Mouse (Mus musculus) megakaryocyte, adult 5-6 weeks (primary cell): ENCODE measurements at regions not wholly inside any gene's neighbourhood (a gene's known extent, or its start where the extent isn't known, plus 50 kb on each side); places are given as distances from the start of the nearest gene placed in this dataset.
A peak's percentile ranks its signal among the peaks of the same experiment; 100 is the strongest.

Experiments
- ATAC-seq: 2 replicates; pipeline ENCODE4 v1.8.0; 2016; ENCODE audit warnings: mild to moderate bottlenecking, inconsistent platforms; ENCODE audit not compliant: poor library complexity, severe bottlenecking

DNA sequence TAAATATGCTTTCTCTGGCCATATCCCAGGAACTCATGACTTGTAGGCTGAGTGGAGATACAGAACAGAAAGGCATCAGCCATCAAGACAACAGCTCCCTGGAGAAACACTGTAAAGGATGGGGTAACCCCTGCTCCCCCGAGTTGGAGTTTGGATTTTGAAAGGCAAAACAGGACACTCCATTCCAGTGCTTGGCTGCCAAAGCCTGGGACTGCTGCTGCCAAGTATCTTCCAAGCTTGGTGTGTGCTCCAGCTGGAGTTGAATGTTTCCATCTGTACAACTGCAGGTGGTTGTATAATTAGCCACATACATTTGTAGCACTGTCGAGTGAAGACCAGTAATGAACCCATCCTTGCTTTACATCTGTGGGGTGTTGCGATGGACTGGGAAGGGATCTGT, 62.1 kb downstream of the 4933412E24Rik start:
- no peak for ATAC-seq

DNA sequence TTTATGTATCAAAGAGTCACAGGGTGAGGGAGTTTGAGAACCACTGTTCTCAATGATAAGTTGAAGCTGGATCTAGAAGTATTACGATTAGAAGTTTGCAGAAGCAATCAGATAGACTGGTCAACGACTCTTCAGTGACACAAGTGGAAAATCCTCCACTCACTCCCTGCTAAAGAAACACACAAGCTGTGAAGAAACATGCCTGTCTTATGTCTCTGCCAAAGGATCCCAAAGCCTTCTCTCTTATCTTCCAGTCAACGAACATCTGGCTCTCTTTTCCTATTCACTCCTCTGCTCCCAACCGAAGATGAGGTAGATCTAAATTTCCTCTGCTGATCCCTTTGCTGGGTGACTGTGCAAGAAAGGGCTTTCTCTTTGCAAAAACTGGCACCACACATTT, 62.6 kb downstream of the 4933412E24Rik start:
- ATAC-seq, result no peak

- ATAC-seq, result peak; percentile 83
Measured at GRCm38 (mm10) chr15:59950617-59951216, 65.7 kb downstream of the 4933412E24Rik start.

GRCm38 (mm10) chr15:59945208-59945607, 71.2 kb downstream of the 4933412E24Rik start:
- no peak for ATAC-seq

DNA sequence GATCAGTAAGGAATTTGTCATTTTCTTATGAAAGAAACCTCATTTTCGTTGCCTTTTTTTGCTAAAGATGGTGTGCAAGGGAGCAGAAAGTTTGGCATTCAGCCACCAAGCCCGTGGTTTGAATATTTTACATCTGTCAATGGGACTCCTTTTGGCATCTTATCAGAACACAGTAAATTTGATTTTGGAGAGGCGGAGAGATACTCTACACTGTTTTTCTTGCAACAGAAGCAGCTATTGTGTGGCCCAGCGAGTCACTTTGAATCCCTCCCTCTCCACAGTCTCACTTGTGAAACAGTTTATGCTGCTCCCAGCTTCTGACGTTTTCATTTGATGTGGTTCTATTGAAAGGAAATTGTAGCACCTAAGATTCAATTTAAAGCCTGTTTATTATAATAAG, 79.9 kb downstream of the 4933412E24Rik start:
- ATAC-seq, result no peak

DNA sequence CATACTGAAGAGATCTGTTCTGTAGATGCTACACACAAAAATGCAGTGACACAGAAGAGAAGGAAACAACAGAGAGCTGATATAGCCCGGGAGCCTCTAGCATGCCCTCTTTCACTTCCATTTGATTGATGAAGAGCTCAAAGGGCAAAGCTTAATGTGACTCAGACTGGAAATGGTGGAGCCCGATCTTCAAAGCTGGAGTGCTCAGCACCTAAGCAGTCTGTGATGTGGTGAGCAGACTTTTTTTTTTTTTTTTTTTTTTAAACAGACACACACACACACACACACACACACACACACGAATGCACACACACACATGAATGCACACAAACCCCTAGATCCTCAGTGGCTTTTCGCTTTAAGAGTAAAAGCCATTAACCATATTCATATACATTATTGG, 102.6 kb downstream of the 4933412E24Rik start:
- ATAC-seq, result no peak

GRCm38 (mm10) chr15:59908300-59908699, 108.1 kb downstream of the 4933412E24Rik start:
- no peak for ATAC-seq

GRCm38 (mm10) chr15:59905832-59906797, 110.3 kb downstream of the 4933412E24Rik start:
- ATAC-seq, result peak; percentile 72

DNA sequence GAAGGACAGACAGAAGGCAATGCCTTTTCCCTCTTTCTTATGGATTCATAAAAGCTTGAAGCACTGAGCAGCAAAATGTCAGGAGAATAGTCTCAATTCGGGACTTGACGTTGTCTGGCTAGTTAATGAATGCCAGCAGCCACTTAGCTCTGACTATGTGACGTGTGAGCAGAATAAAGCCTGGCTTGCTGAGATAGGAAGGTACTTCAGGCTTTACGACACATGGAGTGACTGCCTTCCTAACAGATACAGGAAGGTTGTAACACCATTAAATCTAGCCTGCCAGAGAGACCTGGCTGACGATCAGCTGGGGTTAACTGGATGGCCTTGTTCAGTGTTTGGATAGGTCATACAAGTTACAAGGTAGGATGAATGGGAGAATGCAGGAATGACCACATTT, 111.7 kb downstream of the 4933412E24Rik start:
- no peak for ATAC-seq

DNA sequence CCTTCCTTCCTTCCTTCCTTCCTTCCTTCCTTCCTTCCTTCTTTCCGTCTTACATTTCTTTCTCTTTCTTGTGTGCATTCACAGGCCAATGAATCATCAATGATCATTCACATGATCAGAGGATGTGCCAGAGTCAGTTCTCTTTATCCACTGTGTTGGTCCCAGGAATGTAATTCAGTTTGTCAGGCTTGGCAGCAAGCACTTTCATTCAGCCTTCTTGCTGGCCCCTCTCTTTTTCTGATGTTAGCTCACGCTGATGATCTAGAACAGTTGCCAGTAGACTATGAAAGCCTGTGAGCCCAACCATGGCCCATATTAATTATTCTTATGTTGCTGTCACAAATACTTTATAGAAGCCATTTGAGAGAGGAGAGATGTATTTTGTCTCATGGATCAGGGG, 127.4 kb downstream of the 4933412E24Rik start:
- ATAC-seq, result no peak

DNA sequence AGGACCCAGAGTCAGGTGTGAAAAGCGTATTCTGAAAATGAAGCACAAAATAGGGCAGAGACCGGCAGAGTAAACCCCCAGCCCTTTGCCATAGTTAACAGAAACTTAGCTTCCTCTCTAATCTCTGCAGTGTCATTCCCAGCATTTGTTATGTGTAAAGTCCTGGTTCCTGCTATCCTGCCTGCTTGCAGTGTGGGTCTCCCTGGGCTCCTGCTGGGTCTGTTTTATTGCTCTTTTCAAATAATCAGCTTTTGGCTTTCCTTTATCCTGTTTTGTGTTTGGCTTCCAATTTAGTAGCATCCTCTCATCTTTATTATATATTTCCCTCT, 128.3 kb downstream of the 4933412E24Rik start:
- ATAC-seq, result peak; percentile 61

- peak; percentile 97 for ATAC-seq
Measured at GRCm38 (mm10) chr15:59887381-59888130, 128.9 kb downstream of the 4933412E24Rik start.

GRCm38 (mm10) chr15:59886036-59886435, 130.4 kb downstream of the 4933412E24Rik start:
- peak; percentile 39 for ATAC-seq

DNA sequence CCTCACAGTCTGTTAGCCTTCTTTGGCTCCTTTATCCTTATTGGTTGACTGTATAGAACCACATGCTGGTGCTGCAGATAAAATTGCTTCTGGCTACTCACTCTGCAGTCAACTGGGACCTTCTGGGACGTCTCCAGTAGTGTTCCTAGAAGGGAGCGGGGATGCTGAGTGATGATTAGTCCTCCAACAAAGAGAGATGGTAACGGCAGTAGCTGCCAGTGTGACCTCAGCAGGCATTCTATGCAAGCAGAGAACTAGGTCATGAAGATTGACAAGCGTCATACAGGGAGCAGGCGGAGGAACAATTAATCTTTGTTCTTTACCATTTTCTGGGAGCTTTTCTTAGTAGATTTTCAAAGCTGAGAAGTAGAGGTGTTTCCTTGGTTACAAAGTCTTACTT, 134.0 kb downstream of the 4933412E24Rik start:
- no peak for ATAC-seq

DNA sequence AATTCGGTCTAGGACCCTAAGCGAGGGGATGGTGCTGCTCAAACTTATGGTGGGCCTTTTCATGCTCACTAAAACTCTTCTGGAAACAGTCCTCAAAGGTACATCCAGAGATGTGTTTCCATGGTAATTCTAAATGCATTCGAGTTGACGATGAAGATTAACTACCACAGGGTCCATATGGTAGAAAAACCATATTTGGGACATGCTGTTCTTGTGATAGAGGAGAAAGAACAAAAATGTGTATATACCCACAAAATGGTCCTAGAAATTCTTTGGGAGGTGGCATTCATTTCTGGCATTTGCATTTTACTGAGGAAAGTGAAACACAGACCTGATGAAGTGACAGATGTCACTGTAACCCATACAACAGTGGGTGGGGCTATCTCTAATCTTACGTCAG, 136.0 kb downstream of the 4933412E24Rik start:
- ATAC-seq, result no peak

DNA sequence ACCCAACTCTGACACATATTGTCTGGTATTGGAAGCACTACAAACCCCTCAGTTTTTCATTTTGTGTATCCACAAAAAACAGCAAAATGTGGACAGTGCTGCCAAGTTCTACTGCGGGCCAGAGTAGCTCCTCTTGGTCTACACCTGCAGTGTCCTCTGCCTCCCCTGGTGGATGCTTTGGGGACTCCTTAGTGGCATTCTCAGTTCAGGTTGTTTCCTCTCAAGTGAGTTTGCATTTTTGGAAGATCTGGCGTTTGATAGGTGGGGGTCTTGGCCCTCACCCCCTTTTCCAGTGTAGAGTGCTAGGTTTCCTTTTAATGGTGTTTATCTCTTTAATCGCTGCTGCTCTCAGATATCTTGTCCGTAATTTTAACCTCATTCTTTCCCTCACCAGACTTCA, 137.1 kb downstream of the 4933412E24Rik start:
- ATAC-seq, result no peak

DNA sequence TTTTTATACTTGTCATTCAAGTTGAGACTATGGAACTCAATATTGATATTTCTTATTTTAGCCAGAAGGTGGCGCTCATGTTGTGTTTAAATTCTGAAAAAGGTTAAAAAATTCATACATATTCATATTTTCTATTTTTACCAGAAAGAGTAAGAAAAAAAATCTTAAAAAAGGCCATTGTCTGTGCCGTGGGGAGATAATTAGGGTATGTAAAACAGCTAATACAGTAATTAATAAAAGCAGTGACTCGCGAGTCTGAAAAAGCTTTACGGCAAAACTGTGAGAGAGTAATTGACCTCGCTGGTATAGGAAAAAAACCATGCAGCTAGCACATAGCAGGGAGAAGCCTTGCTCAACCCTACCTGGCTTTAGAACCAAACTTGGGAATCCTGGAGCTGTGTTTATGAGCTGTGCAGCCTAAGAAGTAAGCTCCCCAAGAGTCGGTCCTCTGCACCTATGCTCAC, 140.1 kb downstream of the 4933412E24Rik start:
- no peak for ATAC-seq

DNA sequence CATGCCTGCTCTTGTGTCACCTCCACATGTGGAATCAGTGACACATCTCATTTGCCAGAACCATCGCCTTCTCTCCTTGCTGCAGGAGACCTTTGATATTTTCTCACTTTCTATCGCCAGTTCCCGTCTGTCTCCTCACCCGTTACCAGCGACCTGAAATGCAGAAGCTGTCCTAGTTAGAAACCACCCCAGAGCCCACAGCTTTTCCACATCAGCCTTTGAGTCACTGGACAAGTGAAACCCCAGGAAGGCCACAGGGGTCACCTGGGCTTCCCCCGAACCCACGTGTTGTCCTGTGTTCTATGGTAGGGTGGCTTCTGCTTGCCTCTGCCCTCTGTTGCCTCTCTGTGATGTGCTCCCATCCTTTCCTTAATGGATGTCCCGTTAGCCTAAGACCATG, 149.7 kb downstream of the 4933412E24Rik start:
- peak; percentile 71 for ATAC-seq

DNA sequence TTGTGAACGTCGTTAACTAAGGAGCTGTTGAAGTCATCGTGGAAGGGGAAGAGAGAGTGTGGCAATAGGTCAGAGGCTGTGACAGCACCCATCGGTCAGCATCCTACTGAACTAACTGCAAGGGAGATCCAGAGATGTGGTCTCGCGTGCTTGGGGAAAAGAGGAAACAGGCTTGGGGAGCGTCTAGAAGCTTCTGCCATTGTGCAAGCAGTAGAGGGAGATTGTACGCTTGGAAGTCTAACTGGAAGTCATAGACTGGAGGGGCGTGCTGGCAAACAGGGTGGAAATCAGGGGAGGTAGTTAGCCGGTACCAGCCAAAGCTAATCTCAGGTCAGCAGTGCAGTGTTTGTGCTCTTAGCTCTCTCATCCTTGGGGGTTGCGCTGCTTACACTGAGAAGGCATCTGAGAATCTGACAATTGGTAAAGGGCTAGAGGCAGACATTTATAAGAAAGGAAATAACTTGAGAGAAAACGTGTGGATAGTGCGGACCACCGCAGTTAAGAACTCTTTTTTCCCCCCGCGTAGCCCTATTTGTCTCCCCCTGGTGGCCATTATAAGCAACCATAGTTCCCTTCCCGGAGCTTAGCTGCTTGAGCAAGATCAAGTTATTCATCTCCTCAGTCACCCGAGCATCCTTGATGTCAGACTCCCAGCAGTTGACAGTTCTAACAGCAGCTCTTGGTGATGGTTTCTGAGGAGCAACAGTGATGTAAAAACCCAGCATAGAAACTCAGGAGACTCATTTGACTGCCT, 151.5 kb downstream of the 4933412E24Rik start:
- peak; percentile 84 for ATAC-seq

DNA sequence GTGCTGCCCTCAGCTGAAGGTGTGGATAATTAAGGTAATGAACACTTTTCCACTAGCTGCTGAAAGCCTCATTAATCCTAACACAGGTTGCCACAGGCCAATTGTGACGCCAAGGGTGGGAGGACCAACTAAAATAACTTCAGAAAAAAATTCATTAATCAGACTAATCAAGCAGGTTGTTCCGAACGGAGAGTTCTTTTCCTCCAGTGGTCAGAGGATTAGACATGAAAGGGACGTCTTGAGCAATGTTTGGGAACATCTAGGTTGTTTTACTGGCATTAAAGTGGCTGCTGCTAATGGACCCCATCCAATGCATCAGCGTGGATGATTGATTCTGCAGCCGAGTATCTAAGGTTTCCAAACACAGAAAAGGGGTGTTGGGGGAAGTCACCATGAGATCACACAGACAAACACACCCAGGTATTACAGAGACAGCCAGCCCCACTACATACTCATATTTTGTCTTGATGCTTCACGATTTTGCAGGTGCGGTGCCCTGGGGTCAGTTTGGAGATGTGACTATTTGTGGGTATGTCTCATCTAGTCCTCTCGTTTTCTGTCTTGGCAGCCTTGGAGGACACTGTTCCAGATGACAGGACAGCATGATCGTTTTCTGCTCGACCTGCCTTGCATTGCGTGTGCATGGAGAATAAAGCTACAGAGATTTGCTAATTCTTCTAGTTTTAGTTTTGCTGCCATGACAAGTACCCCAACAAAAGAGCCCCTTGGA, 164.0 kb downstream of the 4933412E24Rik start:
- no peak for ATAC-seq
